Mouse (Mus musculus): Measurements from ENCODE around the gene Zbtb20.

Gene Zbtb20

GRCm38 (mm10) chr16:43397629-43398323 lies 522.1 kb downstream of the Zbtb20 start:
- no peak for DNase-seq (ENCODE audit: low spot score in 2 of 2)

- no peak for DNase-seq (ENCODE audit: low spot score in 2 of 2)
These were observed 523.7 kb downstream of the Zbtb20 start for GRCm38 (mm10) chr16:43399428-43399827.

- no peak for DNase-seq (ENCODE audit: low spot score in 2 of 2)
These were observed 524.4 kb downstream of the Zbtb20 start for GRCm38 (mm10) chr16:43400046-43400445.

DNA sequence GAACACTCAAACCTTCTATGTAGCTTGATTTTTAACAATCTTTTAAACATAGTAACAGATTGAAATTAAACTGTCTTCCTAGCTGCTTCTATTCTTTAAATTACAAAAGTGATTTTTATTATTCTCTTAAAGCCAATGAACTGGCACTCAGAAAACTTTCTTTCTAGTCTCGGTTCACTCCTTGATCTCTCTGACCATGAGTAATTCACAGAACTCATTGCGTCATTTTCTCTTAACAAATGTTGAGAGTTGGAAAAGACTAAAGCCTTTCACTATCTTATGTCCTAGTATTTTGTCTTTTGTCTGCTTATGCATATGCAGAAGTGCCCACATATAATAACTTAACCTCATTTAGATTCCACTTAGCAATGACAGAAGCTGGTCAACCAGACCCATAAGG lies 525.3 kb downstream of the Zbtb20 start:
- no peak for DNase-seq (ENCODE audit: low spot score in 2 of 2)

DNA sequence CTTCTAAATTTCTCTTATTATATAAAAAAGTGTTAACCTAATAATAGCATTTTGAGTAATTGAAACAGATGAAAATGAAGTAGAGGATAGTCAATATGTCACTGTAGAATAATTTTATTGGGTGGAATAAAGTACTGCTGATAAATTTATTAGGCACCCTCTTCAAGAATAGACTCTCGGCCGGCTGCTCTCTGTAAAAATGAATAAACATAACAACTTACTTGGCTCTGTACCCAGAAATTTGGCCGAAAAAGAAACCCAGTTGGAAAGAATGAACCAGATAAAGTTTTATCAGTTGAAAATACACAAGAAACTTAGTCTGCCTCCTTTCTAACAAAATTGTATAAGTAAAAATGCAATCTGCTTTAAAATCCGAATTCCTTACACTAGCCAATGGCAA lies 527.2 kb downstream of the Zbtb20 start:
- no peak for DNase-seq (ENCODE audit: low spot score in 2 of 2)

DNA sequence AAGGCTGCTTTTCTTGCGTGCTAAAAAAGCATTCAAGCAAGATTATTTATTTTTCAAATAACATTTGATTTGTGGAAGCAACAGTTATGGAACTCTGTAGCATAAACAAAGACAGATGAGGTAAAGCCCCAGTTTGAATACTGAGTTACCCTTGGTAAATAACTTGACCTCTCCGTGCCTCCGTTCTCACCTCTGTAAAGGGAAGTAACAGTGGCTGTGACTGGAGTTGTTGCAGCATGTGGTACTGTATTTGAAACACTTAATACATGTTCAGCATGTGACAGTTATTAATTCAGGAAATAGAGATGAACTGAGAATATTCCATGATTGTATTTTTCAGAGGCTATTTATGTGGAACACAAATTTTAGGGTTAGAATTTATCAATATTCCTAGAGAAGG lies 529.4 kb downstream of the Zbtb20 start:
- no peak for DNase-seq (ENCODE audit: low spot score in 2 of 2)

DNA sequence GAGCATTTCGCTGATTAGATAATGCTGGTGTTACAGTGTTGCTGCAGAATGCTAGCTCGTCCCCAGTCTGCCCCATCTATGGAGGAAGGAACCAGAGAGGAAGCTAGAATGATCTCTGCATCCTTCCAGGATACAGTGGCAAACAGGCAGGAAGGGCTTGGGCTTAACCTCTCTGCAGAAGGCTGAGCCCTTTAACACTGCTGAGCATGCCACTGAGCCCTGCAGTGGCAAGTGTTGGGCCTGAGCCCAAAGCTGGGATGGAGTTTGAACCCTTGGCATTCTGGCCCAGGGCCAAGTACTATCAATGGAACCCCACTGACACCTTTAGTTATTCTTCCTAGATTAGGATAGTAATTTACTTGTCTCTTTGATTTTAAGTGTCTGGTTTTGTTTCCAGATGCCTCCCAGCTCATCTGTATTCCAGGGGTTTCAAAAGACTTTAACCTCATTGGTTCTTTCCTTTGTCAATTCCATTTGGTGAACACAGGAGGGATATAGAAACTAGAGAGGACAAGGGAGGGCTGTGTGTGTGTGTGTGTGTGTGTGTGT lies 532.0 kb downstream of the Zbtb20 start:
- no peak for DNase-seq (ENCODE audit: low spot score in 2 of 2)

DNA sequence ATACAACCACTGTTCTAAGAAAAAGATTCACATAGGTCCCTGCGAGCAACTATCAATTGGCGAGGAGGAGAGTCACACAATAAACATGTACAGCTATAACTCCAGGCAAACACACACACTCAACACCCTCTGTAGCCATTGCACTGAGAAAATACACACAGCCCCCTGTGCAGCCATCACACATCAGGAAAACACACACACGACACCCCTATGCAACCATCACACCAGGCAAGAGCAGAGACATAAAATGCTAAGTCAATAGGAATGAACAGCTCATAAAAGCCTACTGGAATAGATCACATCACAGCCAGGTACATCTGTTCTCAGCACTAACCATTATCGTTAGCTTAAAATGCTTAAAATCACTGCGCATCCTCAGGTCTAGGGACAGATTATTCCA lies 532.9 kb downstream of the Zbtb20 start:
- DNase-seq (ENCODE audit: low spot score in 2 of 2): no peak

GRCm38 (mm10) chr16:43409108-43409909 lies 533.6 kb downstream of the Zbtb20 start:
- no peak for DNase-seq (ENCODE audit: low spot score in 2 of 2)

DNA sequence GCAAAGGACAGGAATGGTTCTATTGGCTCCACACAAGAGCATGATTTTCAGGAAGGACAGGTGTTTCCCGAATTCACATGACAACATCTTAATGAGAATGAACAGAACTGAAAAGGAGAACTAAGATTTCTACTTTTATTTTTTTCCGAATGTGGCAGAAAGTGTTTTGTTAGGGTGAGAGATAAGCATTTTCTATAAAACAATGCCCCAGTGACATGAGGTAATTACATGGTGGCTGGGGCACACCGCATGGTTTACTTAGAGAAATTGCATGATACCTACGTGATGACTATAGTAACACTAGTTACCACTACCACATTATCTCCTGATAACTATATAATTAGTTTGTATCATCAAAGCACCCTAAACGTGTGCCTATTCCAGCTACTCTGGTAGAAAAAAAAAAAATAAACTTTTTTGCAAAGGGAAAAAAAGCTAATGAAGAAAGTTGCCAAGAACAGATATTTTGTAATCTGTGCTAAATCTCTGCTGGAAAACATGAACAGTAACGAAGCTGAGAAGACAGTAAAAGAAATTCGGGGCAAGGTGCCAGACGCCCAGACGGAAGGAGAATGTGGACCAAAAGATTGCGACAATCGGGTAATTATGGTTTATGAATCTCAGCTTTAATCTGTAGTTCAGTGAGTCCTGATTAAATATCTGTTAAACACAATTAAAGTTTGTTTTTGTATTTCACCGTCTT lies 534.4 kb downstream of the Zbtb20 start:
- peak in 1 of 2 experiments; percentile 47 for DNase-seq (ENCODE audit: low spot score in 2 of 2)

DNA sequence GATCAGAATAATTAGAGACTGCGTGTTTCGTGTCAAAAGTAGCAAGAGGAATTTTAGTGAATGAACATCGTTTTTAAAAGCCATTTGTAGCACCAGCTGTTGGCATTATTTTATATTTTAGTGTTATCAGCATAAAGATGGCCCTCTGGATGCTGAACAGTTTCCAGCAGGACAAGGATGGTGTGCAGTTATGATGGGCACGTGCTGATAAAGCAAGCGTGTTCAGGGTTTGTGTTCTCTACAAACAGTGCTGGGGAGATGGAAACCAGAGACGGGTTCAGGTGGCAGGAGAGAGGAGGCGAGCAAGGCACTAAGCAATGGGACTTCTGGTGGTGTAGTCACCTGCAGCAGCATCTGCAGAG lies 534.9 kb downstream of the Zbtb20 start:
- DNase-seq (ENCODE audit: low spot score in 2 of 2): no peak

DNA sequence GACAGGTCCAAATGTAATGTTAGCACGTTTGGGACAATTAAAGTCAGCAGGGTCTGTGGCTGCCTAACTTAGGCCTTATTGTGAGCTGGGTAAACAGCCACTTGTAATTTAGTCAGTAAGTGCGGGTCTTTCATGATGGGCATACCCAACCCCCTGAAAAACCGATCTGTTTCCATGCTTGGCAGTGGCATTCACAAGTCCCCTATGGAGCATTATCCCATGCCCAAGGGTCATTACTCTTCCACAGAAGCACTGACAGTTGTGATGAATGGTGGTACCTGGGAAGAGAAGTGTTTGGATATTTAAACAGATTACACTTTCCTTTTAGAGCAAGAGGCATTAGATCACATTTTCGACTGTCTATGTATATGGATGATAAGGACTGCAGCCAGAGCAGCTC lies 540.2 kb downstream of the Zbtb20 start:
- DNase-seq (ENCODE audit: low spot score in 2 of 2): no peak

GRCm38 (mm10) chr16:43419923-43420322 lies 544.2 kb downstream of the Zbtb20 start:
- DNase-seq (ENCODE audit: low spot score in 2 of 2): no peak

DNA sequence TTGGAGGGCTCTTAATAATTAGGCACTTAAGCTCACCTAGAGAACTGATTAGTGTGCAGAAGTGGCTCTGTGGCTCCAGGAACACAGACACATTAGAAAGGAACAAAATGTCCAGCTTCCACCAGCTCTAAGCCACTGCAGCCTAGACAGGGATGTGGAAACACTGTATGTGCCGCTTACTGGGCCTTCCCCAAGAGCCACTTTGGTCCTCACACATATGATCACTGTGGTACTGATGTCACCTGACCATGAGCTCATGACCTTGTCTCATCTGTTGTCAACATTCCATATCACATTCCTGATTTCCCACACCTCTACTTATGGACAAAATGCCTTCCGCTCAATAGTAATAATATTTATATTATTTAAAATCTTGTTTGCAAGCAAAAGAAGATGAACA lies 553.3 kb downstream of the Zbtb20 start:
- no peak for DNase-seq (ENCODE audit: low spot score in 2 of 2)

DNA sequence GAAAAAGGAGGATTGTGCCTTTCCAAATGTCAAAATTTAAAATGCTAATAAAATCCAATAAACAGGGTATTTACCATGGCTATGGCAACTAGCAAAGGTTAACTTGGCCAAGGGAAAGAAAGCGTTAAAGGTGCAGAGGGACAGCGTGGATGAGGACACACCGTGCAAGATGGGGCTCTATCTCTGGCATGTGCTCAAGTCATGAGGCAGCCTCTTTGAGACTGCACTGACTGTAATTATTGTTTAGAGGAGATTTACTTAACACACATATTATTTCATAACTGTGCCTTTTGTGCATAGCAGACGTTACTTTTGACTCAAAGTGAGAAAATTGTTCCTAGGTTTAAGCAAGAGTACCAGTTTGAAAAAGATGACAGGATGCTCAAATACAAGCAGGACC lies 554.3 kb downstream of the Zbtb20 start:
- DNase-seq (ENCODE audit: low spot score in 2 of 2): no peak

GRCm38 (mm10) chr16:43431514-43432371 lies 556.1 kb downstream of the Zbtb20 start:
- DNase-seq (ENCODE audit: low spot score in 2 of 2): no peak

DNA sequence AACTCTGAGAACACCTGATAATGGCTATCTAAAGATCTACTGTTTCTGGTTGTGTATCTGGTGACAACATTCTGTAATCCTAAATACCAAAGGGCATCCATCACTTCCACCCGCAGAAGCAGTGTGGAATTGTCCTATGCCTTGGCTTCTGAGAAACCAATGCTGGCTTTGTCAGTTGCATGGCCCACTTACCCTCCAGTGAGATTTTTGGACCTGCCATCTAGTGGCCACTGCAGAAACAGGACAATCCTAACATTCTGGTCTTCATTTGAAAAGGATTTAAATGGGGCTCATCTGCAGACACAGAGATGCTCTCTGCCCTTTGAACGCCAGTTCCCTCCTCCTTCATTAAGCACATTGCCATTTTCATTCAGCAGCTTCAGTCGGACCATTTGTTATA lies 559.3 kb downstream of the Zbtb20 start:
- no peak for DNase-seq (ENCODE audit: low spot score in 2 of 2)

DNA sequence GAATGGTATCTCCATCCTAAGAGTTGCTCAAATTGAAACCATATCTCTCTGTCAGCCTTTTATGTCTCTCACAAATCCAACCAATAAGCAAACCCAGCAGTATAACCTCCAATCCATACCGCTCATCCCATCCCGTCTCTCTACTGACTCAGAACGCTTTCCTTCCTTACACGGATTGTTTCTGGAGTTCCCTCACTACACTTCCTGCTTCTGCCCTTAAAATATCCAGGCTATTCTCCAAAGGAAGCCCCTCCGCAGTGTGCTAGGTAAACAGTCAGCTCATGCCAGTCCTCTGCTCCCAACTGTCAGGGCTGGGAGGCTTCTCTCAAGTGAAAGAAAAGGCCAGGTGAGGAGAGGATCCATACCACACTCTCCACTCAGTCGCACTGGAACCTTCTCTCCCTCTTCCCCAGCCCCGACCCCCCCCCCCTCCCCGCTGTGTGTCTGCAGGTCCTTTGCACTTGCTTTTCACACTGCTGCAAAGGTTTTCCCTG lies 563.2 kb downstream of the Zbtb20 start:
- no peak for DNase-seq (ENCODE audit: low spot score in 2 of 2)

DNA sequence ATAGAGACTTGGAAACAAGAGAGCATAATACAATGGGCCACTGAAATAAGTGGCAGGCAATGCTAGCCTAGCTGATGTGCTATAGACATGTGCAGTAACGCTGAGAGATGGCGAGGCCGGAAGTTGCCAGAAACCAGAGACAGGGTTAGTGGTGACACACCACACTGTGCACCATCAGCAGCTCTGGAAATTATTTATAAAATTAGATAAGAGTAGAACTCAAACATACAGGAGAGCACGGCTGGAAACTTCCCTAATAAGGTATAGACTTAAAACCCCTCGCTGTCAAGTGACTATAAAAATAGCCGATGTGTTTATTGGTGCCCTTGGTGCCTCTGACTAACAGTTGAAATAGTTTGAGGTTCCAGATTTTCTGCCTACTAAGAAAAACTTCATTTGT lies 565.7 kb downstream of the Zbtb20 start:
- DNase-seq (ENCODE audit: low spot score in 2 of 2): no peak

GRCm38 (mm10) chr16:43443034-43443433 lies 567.4 kb downstream of the Zbtb20 start:
- DNase-seq (ENCODE audit: low spot score in 2 of 2): no peak
